Mouse (Mus musculus): ENCODE results near the gene Tnpo3. TPM values are rescaled to one million over a fixed set of nuclear protein-coding genes. Genes with fewer than 3 reads are reported as not detected.

Gene Tnpo3
- total and polyA plus RNA-seq, 2 experiments from 2014 or later = 37.3 to 55.1 TPM

- H3K36me3 ChIP-seq (replicated peaks; ENCODE audit: control insufficient read depth, insufficient read depth, low read length) = no peaks in the 10 kb centered on the region
- H3K4me2 ChIP-seq (ENCODE audit: low read depth, low read length) = no peak overlapping the region
- H3K9me3 ChIP-seq (replicated peaks; ENCODE audit: control insufficient read depth, low read length) = no peaks in the 10 kb centered on the region
- ATAC-seq (ENCODE audit: insufficient read depth, low read depth) (peak; percentile 40), DNase-seq (ENCODE audit: low spot score) (no peak)
- H3K4me1 ChIP-seq (ENCODE audit: control insufficient read depth, insufficient read depth) = peaks cover 27% of the 10 kb centered on the region
- no peak overlapping the region for H3K27ac ChIP-seq (ENCODE audit: low read depth)
- peaks cover 17% of the 10 kb centered on the region; the same call in 1 of the 2 replicates for H3K27me3 ChIP-seq (ENCODE audit: control insufficient read depth, insufficient read depth, low read length)
- H3K9ac ChIP-seq (replicated peaks; ENCODE audit: low read depth, low read length) = no peak overlapping the region
- WGBS = 51% methylated on average over 2 of the region's 2 CpGs
- TF ChIP-seq EP300 (IDR thresholded peaks at IDR 0.05; ENCODE audit: low read depth) (no peak), CTCF (IDR thresholded peaks at IDR 0.05; ENCODE audit: low read depth) (no peak)
- H3K4me3 ChIP-seq (ENCODE audit: low read depth, low read length) = no peak overlapping the region
Measured at GRCm38 (mm10) chr6:29509086-29509485, 100.6 kb downstream of the Tnpo3 start.

- DNase-seq (ENCODE audit: low spot score) (no peak), ATAC-seq (ENCODE audit: insufficient read depth, low read depth) (peak; percentile 42)
- Histone ChIP-seq H3K27ac (ENCODE audit: low read depth) (no peak within 1 kb of the TSS), H3K4me2 (ENCODE audit: low read depth, low read length) (peak within 1 kb of the TSS; percentile 80), H3K4me1 (ENCODE audit: control insufficient read depth, insufficient read depth) (peaks cover 18% of the 10 kb centered on the region; the same call in 1 of the 2 replicates), H3K36me3 (replicated peaks; ENCODE audit: control insufficient read depth, insufficient read depth, low read length) (no peaks in the 10 kb centered on the region), H3K9ac (replicated peaks; ENCODE audit: low read depth, low read length) (peak within 1 kb of the TSS; percentile 58), H3K9me3 (replicated peaks; ENCODE audit: control insufficient read depth, low read length) (no peaks in the 10 kb centered on the region), H3K27me3 (ENCODE audit: control insufficient read depth, insufficient read depth, low read length) (peaks cover 17% of the 10 kb centered on the region), H3K4me3 (ENCODE audit: low read depth, low read length) (peak within 1 kb of the TSS; percentile 55)
- TF ChIP-seq CTCF (IDR thresholded peaks at IDR 0.05; ENCODE audit: low read depth) (no peak), EP300 (IDR thresholded peaks at IDR 0.05; ENCODE audit: low read depth) (no peak)
- WGBS = 3% methylated on average over 37 of the region's 47 CpGs
Measured at GRCm38 (mm10) chr6:29507447-29508309, 102.0 kb downstream of the Tnpo3 start, which contains the start of gene Kcp. Gene Kcp (minus strand): TSS chr6:29507952.

GRCm38 (mm10) chr6:29506834-29507233, 102.9 kb downstream of the Tnpo3 start:
- Histone ChIP-seq H3K27me3 (ENCODE audit: control insufficient read depth, insufficient read depth, low read length) (peaks cover 17% of the 10 kb centered on the region), H3K4me3 (ENCODE audit: low read depth, low read length) (peak overlapping the region; percentile 55), H3K36me3 (replicated peaks; ENCODE audit: control insufficient read depth, insufficient read depth, low read length) (no peaks in the 10 kb centered on the region), H3K4me2 (ENCODE audit: low read depth, low read length) (peak overlapping the region; percentile 80), H3K27ac (ENCODE audit: low read depth) (no peak overlapping the region), H3K9me3 (replicated peaks; ENCODE audit: control insufficient read depth, low read length) (no peaks in the 10 kb centered on the region), H3K9ac (replicated peaks; ENCODE audit: low read depth, low read length) (peak overlapping the region; percentile 58; the same call in 1 of the 2 replicates), H3K4me1 (ENCODE audit: control insufficient read depth, insufficient read depth) (0 out of 2 replicates have a peak, but pooled peaks cover 18% of the 10 kb centered on the region)
- WGBS = 25% methylated on average over 8 of the region's 8 CpGs
- DNase-seq (ENCODE audit: low spot score) (no peak), ATAC-seq (ENCODE audit: insufficient read depth, low read depth) (no peak)
- TF ChIP-seq EP300 (IDR thresholded peaks at IDR 0.05; ENCODE audit: low read depth) (no peak), CTCF (IDR thresholded peaks at IDR 0.05; ENCODE audit: low read depth) (no peak)

GRCm38 (mm10) chr6:29505493-29505892, 104.2 kb downstream of the Tnpo3 start:
- Histone ChIP-seq H3K27ac (ENCODE audit: low read depth) (no peak overlapping the region), H3K27me3 (ENCODE audit: control insufficient read depth, insufficient read depth, low read length) (peaks cover 17% of the 10 kb centered on the region), H3K36me3 (replicated peaks; ENCODE audit: control insufficient read depth, insufficient read depth, low read length) (no peaks in the 10 kb centered on the region), H3K9ac (replicated peaks; ENCODE audit: low read depth, low read length) (no peak overlapping the region), H3K9me3 (replicated peaks; ENCODE audit: control insufficient read depth, low read length) (no peaks in the 10 kb centered on the region), H3K4me3 (ENCODE audit: low read depth, low read length) (no peak overlapping the region), H3K4me2 (ENCODE audit: low read depth, low read length) (no peak overlapping the region), H3K4me1 (ENCODE audit: control insufficient read depth, insufficient read depth) (0 out of 2 replicates have a peak, but pooled peaks cover 18% of the 10 kb centered on the region)
- ATAC-seq (ENCODE audit: insufficient read depth, low read depth) (no peak), DNase-seq (ENCODE audit: low spot score) (no peak)
- WGBS = 80% methylated on average over 5 of the region's 5 CpGs
- TF ChIP-seq CTCF (IDR thresholded peaks at IDR 0.05; ENCODE audit: low read depth) (no peak), EP300 (IDR thresholded peaks at IDR 0.05; ENCODE audit: low read depth) (no peak)

GRCm38 (mm10) chr6:29501599-29501998, 108.1 kb downstream of the Tnpo3 start:
- no peak overlapping the region for H3K27ac ChIP-seq (ENCODE audit: low read depth)
- H3K36me3 ChIP-seq (replicated peaks; ENCODE audit: control insufficient read depth, insufficient read depth, low read length) = no peaks in the 10 kb centered on the region
- H3K9me3 ChIP-seq (replicated peaks; ENCODE audit: control insufficient read depth, low read length) = no peaks in the 10 kb centered on the region
- H3K9ac ChIP-seq (replicated peaks; ENCODE audit: low read depth, low read length) = no peak overlapping the region
- ATAC-seq (ENCODE audit: insufficient read depth, low read depth) (no peak), DNase-seq (ENCODE audit: low spot score) (no peak)
- no peak overlapping the region for H3K4me2 ChIP-seq (ENCODE audit: low read depth, low read length)
- TF ChIP-seq EP300 (IDR thresholded peaks at IDR 0.05; ENCODE audit: low read depth) = no peak
- TF ChIP-seq CTCF (IDR thresholded peaks at IDR 0.05; ENCODE audit: low read depth) = peak; percentile 53
- H3K27me3 ChIP-seq (ENCODE audit: control insufficient read depth, insufficient read depth, low read length) = peaks cover 14% of the 10 kb centered on the region
- H3K4me3 ChIP-seq (ENCODE audit: low read depth, low read length) = no peak overlapping the region
- H3K4me1 ChIP-seq (ENCODE audit: control insufficient read depth, insufficient read depth) = no peaks in the 10 kb centered on the region
- 91% methylated on average over 1 of the region's 1 CpGs for WGBS

All from heart, postnatal 0 days (tissue).